Mouse (Mus musculus) liver, adult (tissue): ENCODE measurements around the gene Rspo1.

Source experiments
- GATA4 ChIP-seq: IDR thresholded peaks from 2 replicates; pipeline ENCODE4 v1.6.1; 2014; ENCODE audit warnings: mild to moderate bottlenecking, low read length; ENCODE audit not compliant: insufficient replicate concordance

The Rspo1 gene

GRCm38 (mm10) chr4:124964912-124965599 is 21.2 kb upstream of the Rspo1 start:
- TF ChIP-seq GATA4, result no peak

GRCm38 (mm10) chr4:124968711-124969110 is 17.5 kb upstream of the Rspo1 start:
- no peak for TF ChIP-seq GATA4

- TF ChIP-seq GATA4, result no peak
Measured at GRCm38 (mm10) chr4:124969219-124969848, 16.9 kb upstream of the Rspo1 start.

GRCm38 (mm10) chr4:124970194-124970593 is 16.0 kb upstream of the Rspo1 start:
- TF ChIP-seq GATA4, result no peak

- no peak for TF ChIP-seq GATA4
Measured at GRCm38 (mm10) chr4:124970677-124971076, 15.6 kb upstream of the Rspo1 start.

GRCm38 (mm10) chr4:124971094-124971493 is 15.1 kb upstream of the Rspo1 start:
- no peak for TF ChIP-seq GATA4

- TF ChIP-seq GATA4, result no peak
Measured at GRCm38 (mm10) chr4:124972316-124972715, 13.9 kb upstream of the Rspo1 start.

- TF ChIP-seq GATA4, result no peak
Measured at GRCm38 (mm10) chr4:124973296-124973695, 12.9 kb upstream of the Rspo1 start.

- TF ChIP-seq GATA4, result no peak
Measured at GRCm38 (mm10) chr4:124978201-124978600, 8.0 kb upstream of the Rspo1 start.

- no peak for TF ChIP-seq GATA4
Measured at GRCm38 (mm10) chr4:124983893-124984526, 2.2 kb upstream of the Rspo1 start.

GRCm38 (mm10) chr4:124984871-124985670 is 1.2 kb upstream of the Rspo1 start:
- TF ChIP-seq GATA4, result no peak

- TF ChIP-seq GATA4, result no peak
Measured at GRCm38 (mm10) chr4:124986739-124987710, 795 bp downstream of the Rspo1 start.

GRCm38 (mm10) chr4:124987711-124988097 is 1.5 kb downstream of the Rspo1 start:
- TF ChIP-seq GATA4, result no peak

GRCm38 (mm10) chr4:124988382-124988781 is 2.2 kb downstream of the Rspo1 start:
- no peak for TF ChIP-seq GATA4

- TF ChIP-seq GATA4, result no peak
Measured at GRCm38 (mm10) chr4:124989787-124990253, 3.6 kb downstream of the Rspo1 start.

- no peak for TF ChIP-seq GATA4
Measured at GRCm38 (mm10) chr4:124990325-124990724, 4.1 kb downstream of the Rspo1 start.
